Mouse (Mus musculus) embryonic facial prominence, embryonic 11.5 days (tissue): Measurements from ENCODE around the gene Gm20878. TPM values are rescaled to one million over a fixed set of nuclear protein-coding genes. Genes with fewer than 3 reads are reported as not detected.
"Not testable (repeated sequence)": the region's sequence is repeated elsewhere in the genome, so short reads cannot be mapped to it uniquely, and the experiment has no call there.

Experiments
- ATAC-seq: fragments of 200-750 bp; cut with Nextera tagmentation; replicated peaks from 2 replicates; pipeline ENCODE4 v1.8.0; 2017; ENCODE audit warnings: low read depth; ENCODE audit not compliant: insufficient number of reproducible peaks, low FRiP score, low TSS enrichment
- DNase-seq: peaks from one replicate; pipeline ENCODE4 v3.0.0-alpha.2; 2015; ENCODE audit warnings: low spot score
- H3K27ac ChIP-seq: fragments of 300-500 bp; sonication (generic); replicated peaks from 2 replicates; pipeline ENCODE4 v1.5.1; 2014; ENCODE audit warnings: mild to moderate bottlenecking, low read depth, low read length, control low read depth
- H3K27me3 ChIP-seq: fragments of 300-500 bp; sonication (generic); 2 replicates; pipeline ENCODE4 v1.6.1; 2014; ENCODE audit warnings: mild to moderate bottlenecking, low read length, moderate library complexity, mixed read lengths; ENCODE audit not compliant: control insufficient read depth, insufficient read depth
- H3K36me3 ChIP-seq: fragments of 300-500 bp; sonication (generic); replicated peaks from 2 replicates; pipeline ENCODE4 v1.6.1; 2014; ENCODE audit warnings: low read depth, mild to moderate bottlenecking, low read length, moderate library complexity, mixed read lengths; ENCODE audit not compliant: control insufficient read depth, insufficient read depth
- H3K4me1 ChIP-seq: fragments of 300-500 bp; sonication (generic); 2 replicates; pipeline ENCODE4 v1.6.1; 2014; ENCODE audit warnings: low read length, mixed read lengths; ENCODE audit not compliant: control insufficient read depth, insufficient read depth
- H3K4me2 ChIP-seq: fragments of 300-500 bp; sonication (generic); 2 replicates; pipeline ENCODE4 v1.6.1; 2014; ENCODE audit warnings: low read depth, mild to moderate bottlenecking, control low read depth, low read length, moderate library complexity
- H3K4me3 ChIP-seq: fragments of 300-500 bp; sonication (generic); 2 replicates; pipeline ENCODE4 v1.5.1; 2014; ENCODE audit warnings: low read depth, low read length, control low read depth
- H3K9ac ChIP-seq: fragments of 300-500 bp; sonication (generic); replicated peaks from 2 replicates; pipeline ENCODE4 v1.6.1; 2014; ENCODE audit warnings: mild to moderate bottlenecking, control low read depth, low read length
- H3K9me3 ChIP-seq: fragments of 300-500 bp; sonication (generic); replicated peaks from 2 replicates; pipeline ENCODE4 v1.6.1; 2016; ENCODE audit warnings: mild to moderate bottlenecking, low read length, inconsistent platforms, mixed read lengths; ENCODE audit not compliant: control insufficient read depth
- WGBS: fragments of 180-500 bp; shearing (Covaris S2); extraction: QIAGEN DNeasy Blood & Tissue Kit; methylation state at CpG from one replicate; pipeline ENCODE4 v1.1.7; 2014; 5-methylcytosine and 5-hydroxymethylcytosine counted together
- polyA plus RNA-seq: library from polyadenylated mRNA; unstranded; fragments of >200 nt; fragmentation: Nextera tagmentation; extraction: Ambion mirVana; gene quantifications from 2 replicates; pipeline ENCODE4 v1.2.1, GENCODE M21; 2014

Gene Gm20878
- 1.5 and 2.0 TPM in 2 replicates for polyA plus RNA-seq

- not testable (repeated sequence) for H3K27me3 ChIP-seq, H3K9ac ChIP-seq, H3K4me1 ChIP-seq, H3K27ac ChIP-seq, ATAC-seq, DNase-seq, H3K9me3 ChIP-seq, H3K36me3 ChIP-seq, H3K4me3 ChIP-seq, H3K4me2 ChIP-seq
- no CpG with 5 or more reads among the region's 8 CpGs for WGBS
These were observed at the start of gene Gm20878 for GRCm38 (mm10) chr4:41941272-41941671. Gene Gm20878, plus strand, starts transcription at chr4:41941572.

GRCm38 (mm10) chr4:41903310-41903709 is 38.1 kb upstream of the Gm20878 start, which contains the start of gene Gm21541:
Gene Gm21541, plus strand, starts transcription at chr4:41903610.
- ATAC-seq, H3K9ac ChIP-seq, H3K9me3 ChIP-seq, DNase-seq, H3K27ac ChIP-seq, H3K4me3 ChIP-seq, H3K36me3 ChIP-seq, H3K27me3 ChIP-seq, H3K4me1 ChIP-seq, H3K4me2 ChIP-seq: not testable (repeated sequence)
- WGBS = no CpG with 5 or more reads among the region's 5 CpGs

GRCm38 (mm10) chr4:41965758-41966157 is 24.4 kb downstream of the Gm20878 start, which contains the start of gene Fam205a4:
Gene Fam205a4, plus strand, starts transcription at chr4:41966058.
- H3K4me3 ChIP-seq, H3K4me1 ChIP-seq: not testable (repeated sequence)

More at GRCm38 (mm10) chr4:41965758-41966157, 24.4 kb downstream of the Gm20878 start, which contains the start of gene Fam205a4:
- H3K27ac ChIP-seq, DNase-seq, ATAC-seq, H3K27me3 ChIP-seq, H3K9me3 ChIP-seq, H3K36me3 ChIP-seq, H3K4me2 ChIP-seq, H3K9ac ChIP-seq: not testable (repeated sequence)
- no CpG with 5 or more reads among the region's 1 CpGs for WGBS

Other genes starting within 250 kb of the Gm20878 start
- 8.8 and 9.8 TPM in 2 replicates for gene Cntfr, start 244.5 kb upstream of the Gm20878 start, polyA plus RNA-seq
- 199 and 201 TPM in 2 replicates for gene Il11ra1, start 241.6 kb upstream of the Gm20878 start, polyA plus RNA-seq
- gene Rpp25l, start 228.0 kb upstream of the Gm20878 start, polyA plus RNA-seq = 89.4 and 101 TPM in 2 replicates
- 119 and 128 TPM in 2 replicates for gene Dctn3, start 218.4 kb upstream of the Gm20878 start, polyA plus RNA-seq
- gene Arid3c, start 210.4 kb upstream of the Gm20878 start, polyA plus RNA-seq = 0.42 TPM in 1 of 2 replicates, not detected in the other
- gene Galt, start 186.3 kb upstream of the Gm20878 start, polyA plus RNA-seq = 35.1 and 37.5 TPM in 2 replicates
- 73.4 and 83.8 TPM in 2 replicates for gene Sigmar1, start 185.4 kb upstream of the Gm20878 start, polyA plus RNA-seq
- 47.7 and 49.3 TPM in 2 replicates for gene Ccl27a, start 167.3 kb upstream of the Gm20878 start, polyA plus RNA-seq
- gene Gm21541, start 38.0 kb upstream of the Gm20878 start, polyA plus RNA-seq = 5.2 and 9.4 TPM in 2 replicates
- not detected in 2 replicates for gene Fam205a4, start 24.5 kb downstream of the Gm20878 start, polyA plus RNA-seq
- gene Gm21093, start 93.2 kb downstream of the Gm20878 start, polyA plus RNA-seq = 0.15 and 0.29 TPM in 2 replicates
- gene Gm3893, start 149.6 kb downstream of the Gm20878 start, polyA plus RNA-seq = not detected in 2 replicates
- 10.1 TPM in 1 of 2 replicates, not detected in the other for gene Gm13304, start 173.2 kb downstream of the Gm20878 start, polyA plus RNA-seq
- not detected in 2 replicates for gene Gm13306, start 211.9 kb downstream of the Gm20878 start, polyA plus RNA-seq
- gene Gm13305, start 227.0 kb downstream of the Gm20878 start, polyA plus RNA-seq = not detected in 2 replicates